ENCODE assay signal across 11 mouse cellular contexts in the genomic region with DNA sequence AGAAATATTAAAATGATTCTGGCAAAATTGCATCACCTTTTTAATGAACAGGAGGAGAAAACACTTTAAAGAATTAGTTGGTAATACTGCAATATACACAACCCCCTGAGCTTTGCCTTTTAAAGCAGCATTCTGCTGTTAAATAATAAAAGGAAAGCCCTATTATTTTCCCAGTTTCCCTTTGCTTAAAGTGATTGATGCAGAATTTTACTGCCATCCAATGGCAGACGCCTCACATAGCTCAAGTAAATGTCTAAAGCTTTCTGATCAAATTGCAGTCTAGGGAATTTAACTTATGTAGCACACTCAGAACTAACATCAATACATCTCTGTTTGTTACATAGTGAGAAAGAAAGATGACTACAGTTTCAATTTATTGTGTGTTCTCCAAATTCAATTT.
DNase-seq lines count a peak whose midpoint lies in the region; ATAC-seq and TF ChIP-seq lines count a peak whose summit lies in the region.
"Had no signal": no experiment of that assay in that cellular context is flagged by ENCODE, and none has a peak within 500 bp of the region (broad histone marks: within the 10 kb centered on the region; RNA-seq: fewer than 3 reads in every experiment).

No protein-coding gene starts in this region.

- peak; percentile 6 for DNase-seq in embryonic facial prominence, embryonic 11.5 days (ENCODE audit: low spot score)
- DNase-seq in embryonic facial prominence, embryonic 10.5 days (ENCODE audit: low spot score) = no peak
- DNase-seq in lung, embryonic 14.5 days = peak; percentile 36
- no peak for DNase-seq in lung, postnatal 14 days
- DNase-seq in forebrain, embryonic 14.5 days (ENCODE audit: low spot score) = peak; percentile 83
- DNase-seq in retina, postnatal 1 day = peak; percentile 11
- no peak for DNase-seq in liver
- DNase-seq: thymus, postnatal 14 days had no signal

- H3K9me3 ChIP-seq in embryonic facial prominence, embryonic 11.5 days (replicated peaks; ENCODE audit: control insufficient read depth, low read length) = no peaks in the 10 kb centered on the region
- no peaks in the 10 kb centered on the region for H3K9me3 ChIP-seq in embryonic facial prominence, embryonic 10.5 days
- no peaks in the 10 kb centered on the region for H3K9me3 ChIP-seq in lung, embryonic 14.5 days (ENCODE audit: low read depth, low read length)
- no peaks in the 10 kb centered on the region for H3K9me3 ChIP-seq in forebrain, embryonic 14.5 days (replicated peaks; ENCODE audit: control insufficient read depth, low read length)
- H3K9me3 ChIP-seq in intestine, embryonic 15.5 days = no peaks in the 10 kb centered on the region
- H3K9me3 ChIP-seq: heart, embryonic 12.5 days; liver, embryonic 12.5 days had no signal

- 26% methylated on average over 1 of the region's 1 CpGs for WGBS in embryonic facial prominence, embryonic 11.5 days
- 31% methylated on average over 1 of the region's 1 CpGs for WGBS in embryonic facial prominence, embryonic 10.5 days
- 11% methylated on average over 1 of the region's 1 CpGs for WGBS in lung, embryonic 14.5 days
- WGBS in forebrain, embryonic 14.5 days = 18% methylated on average over 1 of the region's 1 CpGs
- WGBS in intestine, embryonic 15.5 days = 27% methylated on average over 1 of the region's 1 CpGs

- no peak overlapping the region for H3K9ac ChIP-seq in embryonic facial prominence, embryonic 11.5 days (replicated peaks; ENCODE audit: low read length)
- no peak overlapping the region for H3K9ac ChIP-seq in lung, embryonic 14.5 days
- no peak overlapping the region for H3K9ac ChIP-seq in forebrain, embryonic 14.5 days (ENCODE audit: low read length)
- H3K9ac ChIP-seq in intestine, embryonic 15.5 days = no peak overlapping the region
- H3K9ac ChIP-seq: heart, embryonic 12.5 days; liver, embryonic 12.5 days had no signal

- H3K27me3 ChIP-seq in embryonic facial prominence, embryonic 11.5 days (ENCODE audit: control insufficient read depth, insufficient read depth, low read length) = no peaks in the 10 kb centered on the region
- H3K27me3 ChIP-seq in embryonic facial prominence, embryonic 10.5 days (replicated peaks; ENCODE audit: low read depth, poor library complexity, severe bottlenecking) = no peaks in the 10 kb centered on the region
- no peaks in the 10 kb centered on the region for H3K27me3 ChIP-seq in lung, embryonic 14.5 days (ENCODE audit: insufficient read depth, low read length)
- no peaks in the 10 kb centered on the region for H3K27me3 ChIP-seq in forebrain, embryonic 14.5 days (replicated peaks; ENCODE audit: control insufficient read depth, insufficient read depth, low read length)
- H3K27me3 ChIP-seq in intestine, embryonic 15.5 days (replicated peaks) = no peaks in the 10 kb centered on the region
- H3K27me3 ChIP-seq: heart, embryonic 12.5 days; liver, embryonic 12.5 days had no signal

- no peaks in the 10 kb centered on the region for H3K36me3 ChIP-seq in embryonic facial prominence, embryonic 11.5 days (replicated peaks; ENCODE audit: control insufficient read depth, insufficient read depth, low read depth, low read length)
- no peaks in the 10 kb centered on the region for H3K36me3 ChIP-seq in embryonic facial prominence, embryonic 10.5 days (replicated peaks)
- H3K36me3 ChIP-seq in lung, embryonic 14.5 days (ENCODE audit: insufficient read depth) = no peaks in the 10 kb centered on the region
- H3K36me3 ChIP-seq in forebrain, embryonic 14.5 days (ENCODE audit: control insufficient read depth, insufficient read depth, low read length) = no peaks in the 10 kb centered on the region
- H3K36me3 ChIP-seq in intestine, embryonic 15.5 days = no peaks in the 10 kb centered on the region
- H3K36me3 ChIP-seq: heart, embryonic 12.5 days; liver, embryonic 12.5 days had no signal

- TF ChIP-seq CTCF in lung, embryonic 14.5 days (IDR thresholded peaks at IDR 0.05; ENCODE audit: low read depth) = peak; percentile 12

- no peak overlapping the region for H3K4me3 ChIP-seq in embryonic facial prominence, embryonic 11.5 days (ENCODE audit: low read depth, low read length)
- H3K4me3 ChIP-seq in embryonic facial prominence, embryonic 10.5 days = no peak overlapping the region
- H3K4me3 ChIP-seq in lung, embryonic 14.5 days (ENCODE audit: low read depth, low read length) = no peak overlapping the region
- no peak overlapping the region for H3K4me3 ChIP-seq in forebrain, embryonic 14.5 days (ENCODE audit: low read depth, low read length)
- no peak overlapping the region for H3K4me3 ChIP-seq in intestine, embryonic 15.5 days (replicated peaks)
- H3K4me3 ChIP-seq: heart, embryonic 12.5 days; liver, embryonic 12.5 days had no signal

- ATAC-seq in embryonic facial prominence, embryonic 11.5 days (replicated peaks; ENCODE audit: insufficient number of reproducible peaks, low FRiP score, low TSS enrichment, low read depth) = no peak
- ATAC-seq in lung, embryonic 14.5 days (ENCODE audit: insufficient read depth) = no peak
- peak; percentile 58; the same call in 1 of the 2 replicates for ATAC-seq in forebrain, embryonic 14.5 days
- ATAC-seq in intestine, embryonic 15.5 days = no peak
- ATAC-seq: liver, embryonic 12.5 days had no signal

- H3K4me2 ChIP-seq in embryonic facial prominence, embryonic 11.5 days (ENCODE audit: low read depth, low read length) = no peak overlapping the region
- no peak overlapping the region for H3K4me2 ChIP-seq in lung, embryonic 14.5 days
- H3K4me2 ChIP-seq in forebrain, embryonic 14.5 days (ENCODE audit: low read length) = no peak overlapping the region
- no peak overlapping the region for H3K4me2 ChIP-seq in intestine, embryonic 15.5 days (replicated peaks)
- H3K4me2 ChIP-seq: heart, embryonic 12.5 days; liver, embryonic 12.5 days had no signal

- H3K4me1 ChIP-seq in embryonic facial prominence, embryonic 11.5 days (ENCODE audit: control insufficient read depth, insufficient read depth, low read length) = no peaks in the 10 kb centered on the region
- H3K4me1 ChIP-seq in embryonic facial prominence, embryonic 10.5 days = no peaks in the 10 kb centered on the region
- no peaks in the 10 kb centered on the region for H3K4me1 ChIP-seq in lung, embryonic 14.5 days (ENCODE audit: insufficient read depth)
- no peaks in the 10 kb centered on the region for H3K4me1 ChIP-seq in forebrain, embryonic 14.5 days (ENCODE audit: control insufficient read depth, insufficient read depth, low read length)
- H3K4me1 ChIP-seq in intestine, embryonic 15.5 days (replicated peaks) = no peaks in the 10 kb centered on the region
- H3K4me1 ChIP-seq: heart, embryonic 12.5 days; liver, embryonic 12.5 days had no signal

- H3K27ac ChIP-seq in embryonic facial prominence, embryonic 11.5 days (replicated peaks; ENCODE audit: low read depth, low read length) = no peak overlapping the region
- no peak overlapping the region for H3K27ac ChIP-seq in embryonic facial prominence, embryonic 10.5 days (replicated peaks)
- no peak overlapping the region for H3K27ac ChIP-seq in lung, embryonic 14.5 days (ENCODE audit: low read depth)
- H3K27ac ChIP-seq in forebrain, embryonic 14.5 days (ENCODE audit: low read depth, low read length) = no peak overlapping the region
- H3K27ac ChIP-seq in intestine, embryonic 15.5 days = no peak overlapping the region
- H3K27ac ChIP-seq: liver, embryonic 12.5 days had no signal

Comparison
In these comparisons a context has a peak if more than half of its experiments do, and no peak if none do; other contexts are left out.
1. DNase-seq: peak in embryonic facial prominence, embryonic 11.5 days (single experiment), lung, embryonic 14.5 days (single experiment), forebrain, embryonic 14.5 days (single experiment) and retina, postnatal 1 day (single experiment); none in embryonic facial prominence, embryonic 10.5 days (single experiment), lung, postnatal 14 days (single experiment) and liver (single experiment).